Mouse (Mus musculus): ENCODE measurements around the gene Gm48551. TPM values are rescaled to one million over a fixed set of nuclear protein-coding genes. Genes with fewer than 3 reads are reported as not detected.

Gm48551 gene
- polyA plus RNA-seq, 1 experiment, result 0.38 TPM

DNA sequence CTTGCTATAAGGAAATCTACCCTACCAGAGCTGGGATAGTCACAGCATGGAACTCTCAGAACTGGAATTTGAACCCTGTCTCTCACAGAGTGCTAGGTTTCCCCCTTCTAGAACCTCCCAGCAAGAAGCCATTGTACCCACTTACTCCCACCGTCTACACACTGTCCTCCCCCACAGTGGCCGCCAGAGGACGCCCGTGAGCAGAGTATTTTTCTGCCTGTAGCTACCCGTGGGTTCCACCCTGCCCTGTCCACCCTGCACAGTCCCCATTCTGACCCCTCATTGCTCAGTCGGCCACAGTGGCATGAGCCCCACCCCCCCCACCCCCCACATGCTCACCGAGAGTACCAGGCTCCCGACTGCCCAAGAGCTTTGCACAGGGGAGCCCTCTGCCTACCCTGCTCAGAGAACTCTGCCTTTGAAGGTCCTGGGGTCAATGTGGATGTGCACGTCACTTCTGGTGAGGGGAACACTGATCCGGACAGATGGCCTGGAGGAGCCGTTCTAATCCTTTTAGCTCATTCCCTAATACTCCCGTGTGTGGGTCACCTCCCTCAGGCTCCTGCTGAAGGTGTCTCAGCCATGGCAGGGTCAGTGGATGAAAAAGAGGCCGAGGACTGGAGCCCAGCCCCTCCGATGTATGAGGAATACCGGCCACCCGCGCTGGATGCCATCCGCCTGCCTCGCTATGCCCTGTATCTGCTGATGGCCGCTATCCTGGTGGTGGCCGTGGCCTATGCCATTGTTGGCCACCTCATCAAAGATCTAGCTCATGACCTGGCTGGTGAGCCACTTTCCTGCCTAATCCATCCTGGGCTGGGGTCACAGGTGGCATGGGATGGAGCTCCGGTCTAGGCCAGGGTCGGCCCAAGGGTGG lies 5.8 kb downstream of the Gm48551 start:
- no peak for TF ChIP-seq GATA1 (IDR thresholded peaks at IDR 0.05; ENCODE audit: low read length)

GRCm38 (mm10) chr10:81390678-81390965 lies 6.4 kb downstream of the Gm48551 start:
- no peak for TF ChIP-seq GATA1 (IDR thresholded peaks at IDR 0.05; ENCODE audit: low read length)

GRCm38 (mm10) chr10:81392270-81392669 lies 8.0 kb downstream of the Gm48551 start:
- TF ChIP-seq GATA1 (IDR thresholded peaks at IDR 0.05; ENCODE audit: low read length), result no peak

- no peak for TF ChIP-seq GATA1 (IDR thresholded peaks at IDR 0.05; ENCODE audit: low read length)
These were observed 8.5 kb downstream of the Gm48551 start, which contains the start of gene Smim24 for GRCm38 (mm10) chr10:81392781-81393185. Smim24 (plus strand) TSS chr10:81393051.

DNA sequence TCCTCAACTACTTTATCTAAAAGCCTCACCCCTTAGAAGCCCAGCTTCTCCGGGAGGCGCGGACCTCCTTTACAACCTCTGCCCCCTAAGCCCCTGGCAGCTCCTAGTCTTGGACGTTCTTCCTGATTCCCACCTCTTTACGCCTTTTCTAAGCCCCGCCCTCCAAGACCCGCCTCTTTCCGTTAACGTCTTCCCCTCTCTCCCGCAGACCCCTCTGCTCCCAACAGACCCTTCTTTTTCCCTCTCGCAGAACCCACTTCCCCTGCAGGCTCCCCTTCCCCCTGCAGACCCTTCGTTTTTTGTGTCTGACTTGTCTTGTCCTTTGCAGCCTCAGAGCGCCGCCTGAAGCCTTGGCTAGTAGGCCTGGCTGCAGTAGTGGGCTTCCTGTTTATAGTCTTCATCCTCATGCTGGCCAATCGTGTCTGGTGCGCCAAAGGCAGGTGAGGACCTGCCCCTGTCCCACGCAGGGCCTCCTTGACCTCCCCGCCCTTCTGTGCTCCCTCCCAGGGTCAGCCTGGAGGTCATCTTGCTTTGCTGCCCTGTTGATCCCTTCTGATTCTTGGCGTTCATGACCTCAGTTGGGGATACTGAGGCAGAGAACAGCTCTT lies 9.3 kb downstream of the Gm48551 start:
- no peak for TF ChIP-seq GATA1 (IDR thresholded peaks at IDR 0.05; ENCODE audit: low read length)

GRCm38 (mm10) chr10:81395127-81395526 lies 10.9 kb downstream of the Gm48551 start:
- no peak for TF ChIP-seq GATA1 (IDR thresholded peaks at IDR 0.05; ENCODE audit: low read length)

- no peak for TF ChIP-seq GATA1 (IDR thresholded peaks at IDR 0.05; ENCODE audit: low read length)
These were observed 11.6 kb downstream of the Gm48551 start for GRCm38 (mm10) chr10:81395865-81396264.

DNA sequence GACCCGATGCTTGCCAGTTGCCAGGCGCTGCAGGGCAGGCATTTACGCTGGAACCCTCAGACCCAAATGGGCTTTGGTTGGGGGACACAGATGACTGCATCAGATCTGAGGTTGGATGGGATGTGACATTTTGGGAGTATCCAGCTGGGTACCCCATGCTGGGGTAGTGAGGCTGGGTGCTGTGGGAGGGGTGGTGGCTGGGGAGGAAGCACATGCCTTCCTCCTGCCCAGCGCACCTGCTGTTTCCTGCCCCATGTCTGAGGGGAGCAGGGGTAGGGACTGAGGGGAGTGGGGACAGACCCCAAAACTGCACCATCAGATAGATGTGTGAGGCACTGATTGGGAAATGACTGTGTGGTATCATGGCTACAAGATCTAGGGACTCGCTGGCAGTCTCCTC lies 12.5 kb downstream of the Gm48551 start:
- TF ChIP-seq GATA1 (IDR thresholded peaks at IDR 0.05; ENCODE audit: low read length), result no peak

- no peak for TF ChIP-seq GATA1 (IDR thresholded peaks at IDR 0.05; ENCODE audit: low read length)
These were observed 15.0 kb downstream of the Gm48551 start for GRCm38 (mm10) chr10:81399296-81399695.

GRCm38 (mm10) chr10:81399798-81400308 lies 15.6 kb downstream of the Gm48551 start:
- no peak for TF ChIP-seq GATA1 (IDR thresholded peaks at IDR 0.05; ENCODE audit: low read length)

DNA sequence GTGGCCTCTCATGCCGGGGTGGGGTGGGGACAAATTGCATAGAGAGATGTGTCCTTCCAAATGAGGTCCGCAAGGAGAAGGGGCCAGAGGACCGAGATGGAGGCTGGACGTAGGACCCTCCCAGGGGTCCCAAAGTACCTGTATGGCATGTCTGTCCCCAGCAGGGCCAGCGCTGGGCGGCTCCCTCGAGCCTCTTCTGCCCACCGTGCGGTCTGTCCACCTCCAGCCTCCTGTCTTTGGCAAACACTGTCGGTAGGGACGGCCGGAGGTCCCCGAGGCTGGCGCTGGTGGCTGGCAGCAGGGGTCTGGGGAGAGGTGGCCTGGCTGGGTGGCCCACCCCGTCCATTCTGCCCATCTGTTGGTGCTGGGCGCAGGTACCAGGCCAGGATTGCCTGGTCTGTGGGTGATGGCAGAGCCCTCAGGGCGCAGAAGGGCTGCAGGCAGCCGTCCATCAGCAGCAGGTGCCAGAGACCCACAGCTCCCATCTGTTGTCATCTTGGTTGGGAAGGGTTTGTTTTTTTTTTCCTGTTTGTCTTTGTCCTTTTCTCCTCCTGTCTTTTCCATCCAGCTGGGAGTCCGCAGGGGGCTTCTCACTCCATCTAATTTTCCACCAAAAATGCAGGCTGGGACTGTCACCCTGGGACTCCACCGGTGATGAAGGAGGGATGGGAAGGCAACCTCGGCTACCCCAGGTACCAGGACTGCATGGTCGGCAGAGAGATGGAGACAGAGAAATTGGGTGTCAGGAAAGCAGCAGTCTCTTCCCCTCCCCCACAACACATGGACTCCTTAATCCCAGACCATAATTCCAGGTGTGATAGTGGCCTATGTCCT lies 16.3 kb downstream of the Gm48551 start:
- no peak for TF ChIP-seq GATA1 (IDR thresholded peaks at IDR 0.05; ENCODE audit: low read length)

- no peak for TF ChIP-seq GATA1 (IDR thresholded peaks at IDR 0.05; ENCODE audit: low read length)
These were observed 16.9 kb downstream of the Gm48551 start for GRCm38 (mm10) chr10:81401205-81401520.

GRCm38 (mm10) chr10:81401521-81402226 lies 17.4 kb downstream of the Gm48551 start:
- no peak for TF ChIP-seq GATA1 (IDR thresholded peaks at IDR 0.05; ENCODE audit: low read length)

GRCm38 (mm10) chr10:81402227-81402765 lies 18.0 kb downstream of the Gm48551 start:
- TF ChIP-seq GATA1 (IDR thresholded peaks at IDR 0.05; ENCODE audit: low read length), result no peak

DNA sequence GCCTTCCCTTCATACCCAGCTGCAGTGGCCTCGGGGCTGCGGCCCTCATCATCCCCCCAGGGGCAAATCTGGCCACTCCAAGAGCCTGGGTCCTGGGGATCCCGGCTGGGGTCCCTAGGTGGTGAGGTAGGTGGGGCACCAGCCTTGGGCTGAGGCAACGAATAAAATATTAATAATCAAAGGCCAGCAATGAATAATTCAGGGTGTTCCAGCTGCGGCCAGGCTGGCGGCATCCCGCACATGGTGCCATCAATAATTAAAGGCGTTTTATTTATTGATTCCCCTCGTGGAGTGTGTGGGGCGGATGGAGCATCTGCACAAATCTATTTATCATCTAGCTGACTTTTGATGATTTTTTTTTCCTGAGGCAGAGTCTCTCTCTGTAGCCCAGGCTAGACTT lies 19.2 kb downstream of the Gm48551 start:
- TF ChIP-seq GATA1 (IDR thresholded peaks at IDR 0.05; ENCODE audit: low read length), result no peak
